Mouse (Mus musculus) kidney, embryonic 15.5 days (tissue): ENCODE data around the gene Ubtd1. TPM values are rescaled to one million over a fixed set of nuclear protein-coding genes. Genes with fewer than 3 reads are reported as not detected.

Source experiments
- ATAC-seq: fragments of 200-750 bp; cut with Nextera tagmentation; replicated peaks from 2 replicates; pipeline ENCODE4 v1.8.0; 2017; ENCODE audit warnings: moderate TSS enrichment; ENCODE audit not compliant: low FRiP score
- H3K27ac ChIP-seq: fragments of 300-500 bp; sonication (generic); 2 replicates; pipeline ENCODE4 v1.5.1; 2015; ENCODE audit warnings: mild to moderate bottlenecking, inconsistent platforms
- H3K27me3 ChIP-seq: fragments of 300-500 bp; sonication (generic); 2 replicates; pipeline ENCODE4 v1.6.1; 2015; ENCODE audit warnings: inconsistent platforms
- H3K36me3 ChIP-seq: fragments of 300-500 bp; sonication (generic); 2 replicates; pipeline ENCODE4 v1.6.1; 2015; ENCODE audit warnings: inconsistent platforms
- H3K4me1 ChIP-seq: fragments of 300-500 bp; sonication (generic); 2 replicates; pipeline ENCODE4 v1.6.1; 2015; ENCODE audit warnings: inconsistent platforms
- H3K4me2 ChIP-seq: fragments of 300-500 bp; sonication (generic); 2 replicates; pipeline ENCODE4 v1.6.1; 2015; ENCODE audit warnings: moderate library complexity, mild to moderate bottlenecking, inconsistent platforms
- H3K4me3 ChIP-seq: fragments of 300-500 bp; sonication (generic); replicated peaks from 2 replicates; pipeline ENCODE4 v1.5.1; 2015; ENCODE audit warnings: mild to moderate bottlenecking, inconsistent platforms
- H3K9ac ChIP-seq: fragments of 300-500 bp; sonication (generic); 2 replicates; pipeline ENCODE4 v1.6.1; 2015; ENCODE audit warnings: mild to moderate bottlenecking, inconsistent platforms
- H3K9me3 ChIP-seq: fragments of 300-500 bp; sonication (generic); replicated peaks from 2 replicates; pipeline ENCODE4 v1.6.1; 2016; ENCODE audit warnings: inconsistent platforms
- WGBS: fragments of 180-500 bp; shearing (Covaris S2); methylation state at CpG from one replicate; pipeline ENCODE4 v1.1.7; 2015; ENCODE audit warnings: mixed read lengths; 5-methylcytosine and 5-hydroxymethylcytosine counted together
- polyA plus RNA-seq: library from polyadenylated mRNA; unstranded; fragments of >200 nt; fragmentation: Nextera tagmentation; extraction: Ambion mirVana; gene quantifications from 2 replicates; pipeline ENCODE4 v1.2.1, GENCODE M21; 2015

The Ubtd1 gene
- polyA plus RNA-seq: 29.0 and 32.3 TPM in 2 replicates

GRCm38 (mm10) chr19:41981595-41981927, at the start of gene Ubtd1:
Gene Ubtd1 (plus strand): TSS chr19:41981763.
- Histone ChIP-seq H3K9ac (peak within 1 kb of the TSS; percentile 90), H3K9me3 (no peaks in the 10 kb centered on the region), H3K4me1 (peaks cover 26% of the 10 kb centered on the region), H3K27me3 (no peaks in the 10 kb centered on the region), H3K4me2 (peak within 1 kb of the TSS; percentile 74), H3K27ac (peak within 1 kb of the TSS; percentile 95), H3K36me3 (0 out of 2 replicates have a peak, but pooled peaks cover 5% of the 10 kb centered on the region), H3K4me3 (peak within 1 kb of the TSS; percentile 94)
- 0% methylated on average over 33 of the region's 33 CpGs for WGBS
- ATAC-seq: no peak

DNA sequence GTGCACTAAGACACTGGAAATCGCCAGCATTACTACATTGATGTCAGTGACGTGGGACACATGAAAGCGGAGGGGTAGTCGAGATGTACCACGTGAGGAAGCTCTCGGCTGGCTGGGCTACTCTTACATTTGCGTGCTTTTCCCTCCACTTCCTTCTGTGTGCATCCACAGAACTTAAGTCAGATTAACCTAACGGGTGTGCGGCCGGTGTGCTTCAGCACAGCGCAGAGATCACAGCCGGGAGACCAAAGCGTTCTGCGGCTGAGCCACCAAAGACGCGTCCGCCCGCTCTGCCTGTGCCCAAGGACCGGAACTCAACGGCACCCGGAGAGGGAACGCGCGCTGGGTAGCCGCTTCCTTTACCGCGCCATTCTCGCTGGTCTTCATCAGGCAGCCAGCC, 48.9 kb upstream of the Ubtd1 start:
- WGBS: under 1% methylated on average over 28 of the region's 28 CpGs
- H3K36me3 ChIP-seq: peaks cover 50% of the 10 kb centered on the region
- no peaks in the 10 kb centered on the region for H3K27me3 ChIP-seq
- peak; percentile 8; the same call in 1 of the 2 replicates for ATAC-seq
- H3K4me2 ChIP-seq: peak overlapping the region; percentile 77
- H3K9ac ChIP-seq: peak overlapping the region; percentile 78
- H3K4me3 ChIP-seq: peak overlapping the region; percentile 89
- peaks cover 21% of the 10 kb centered on the region for H3K4me1 ChIP-seq
- H3K9me3 ChIP-seq: no peaks in the 10 kb centered on the region
- 0 out of 2 replicates have a peak overlapping the region, but pooled peaks have one; percentile 2 for H3K27ac ChIP-seq

GRCm38 (mm10) chr19:41933179-41934086, 48.1 kb upstream of the Ubtd1 start, which contains the start of the genes Exosc1 and Zdhhc16:
Gene Exosc1 (minus strand): TSS chr19:41933423.
Gene Zdhhc16 (plus strand): TSS chr19:41933480.
- WGBS: 0% methylated on average over 47 of the region's 47 CpGs
- ATAC-seq: peak; percentile 100
- peak within 1 kb of the TSS; percentile 77 for H3K4me2 ChIP-seq
- peak within 1 kb of the TSS; percentile 29 for H3K27ac ChIP-seq
- peaks cover 21% of the 10 kb centered on the region for H3K4me1 ChIP-seq
- peak within 1 kb of the TSS; percentile 78 for H3K9ac ChIP-seq
- peaks cover 50% of the 10 kb centered on the region for H3K36me3 ChIP-seq
- H3K4me3 ChIP-seq: peak within 1 kb of the TSS; percentile 89
- H3K27me3 ChIP-seq: no peaks in the 10 kb centered on the region
- H3K9me3 ChIP-seq: no peaks in the 10 kb centered on the region

DNA sequence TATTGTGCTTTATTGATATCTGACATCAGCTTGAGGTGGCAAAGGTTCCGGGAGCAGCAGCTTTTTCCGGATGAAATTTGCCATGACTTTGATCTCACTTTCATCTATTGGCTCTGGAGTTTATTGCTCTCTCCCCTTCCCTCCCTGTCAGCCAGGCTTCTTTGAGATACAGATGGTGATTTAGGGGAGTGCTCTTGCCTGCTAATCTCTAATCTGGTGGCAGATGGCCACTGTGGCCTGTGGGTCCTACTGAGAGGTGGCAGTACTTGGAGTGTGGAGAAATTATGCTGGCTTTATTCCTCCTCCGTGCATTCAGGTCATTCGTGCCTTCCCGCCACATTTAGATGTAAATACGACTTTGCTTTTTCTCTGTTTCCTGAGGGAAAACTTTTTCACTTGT, 47.4 kb upstream of the Ubtd1 start:
- no peak for ATAC-seq
- H3K9ac ChIP-seq: peak overlapping the region; percentile 78
- peaks cover 49% of the 10 kb centered on the region for H3K36me3 ChIP-seq
- H3K9me3 ChIP-seq: no peaks in the 10 kb centered on the region
- 16% methylated on average over 6 of the region's 6 CpGs for WGBS
- peaks cover 21% of the 10 kb centered on the region for H3K4me1 ChIP-seq
- H3K4me2 ChIP-seq: peak overlapping the region; percentile 77
- H3K27me3 ChIP-seq: no peaks in the 10 kb centered on the region
- H3K27ac ChIP-seq: no peak overlapping the region; the same call in 1 of the 2 replicates
- peak overlapping the region; percentile 89 for H3K4me3 ChIP-seq

DNA sequence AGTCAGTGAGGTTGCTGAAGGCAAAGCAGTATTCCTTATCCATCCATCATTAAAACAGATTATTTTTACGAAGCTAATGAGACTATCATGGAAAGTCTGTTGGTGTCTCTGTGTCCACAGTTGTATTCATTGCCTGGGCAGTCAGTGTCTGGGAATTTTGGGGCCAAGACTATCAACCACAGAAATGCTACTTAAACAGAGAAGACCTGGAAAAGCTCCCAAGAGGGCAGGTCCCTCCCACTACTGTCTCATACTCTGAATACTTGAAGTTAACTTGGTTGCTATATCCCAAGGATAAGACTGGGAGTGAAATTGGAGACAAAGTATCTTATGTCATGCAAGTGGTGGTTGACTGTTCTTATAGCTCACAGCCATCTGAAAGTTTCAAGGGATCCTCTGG, 45.6 kb upstream of the Ubtd1 start:
- Histone ChIP-seq H3K27ac (no peak overlapping the region), H3K36me3 (peaks cover 54% of the 10 kb centered on the region), H3K27me3 (no peaks in the 10 kb centered on the region), H3K4me1 (peaks cover 21% of the 10 kb centered on the region), H3K9me3 (no peaks in the 10 kb centered on the region), H3K9ac (no peak overlapping the region), H3K4me2 (no peak overlapping the region), H3K4me3 (no peak overlapping the region)
- no peak for ATAC-seq
- WGBS: 90% methylated on average over 1 of the region's 1 CpGs

DNA sequence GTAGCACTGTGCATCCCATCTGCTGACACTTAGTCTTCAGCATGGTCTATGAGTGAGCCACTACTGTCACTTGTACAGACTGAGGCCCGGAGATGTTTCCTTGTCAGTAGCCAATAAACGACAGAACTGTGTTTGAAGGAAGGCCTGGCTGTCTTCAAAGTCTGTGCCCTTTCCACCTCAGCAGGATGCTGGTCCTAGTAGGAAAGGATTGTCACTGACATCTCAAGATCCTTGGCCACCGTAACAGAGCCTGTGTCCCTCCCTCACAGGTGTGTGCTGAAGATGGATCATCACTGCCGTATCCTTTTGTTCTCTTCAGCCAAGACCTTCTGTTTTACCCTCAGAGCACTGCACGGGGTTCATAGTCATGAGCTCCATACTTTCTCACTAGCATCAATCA, 43.0 kb upstream of the Ubtd1 start:
- Histone ChIP-seq H3K4me1 (peaks cover 12% of the 10 kb centered on the region), H3K9me3 (no peaks in the 10 kb centered on the region), H3K27me3 (no peaks in the 10 kb centered on the region), H3K4me2 (no peak overlapping the region), H3K27ac (no peak overlapping the region), H3K36me3 (peaks cover 75% of the 10 kb centered on the region), H3K4me3 (no peak overlapping the region), H3K9ac (no peak overlapping the region)
- WGBS: 90% methylated on average over 5 of the region's 5 CpGs
- ATAC-seq: no peak

DNA sequence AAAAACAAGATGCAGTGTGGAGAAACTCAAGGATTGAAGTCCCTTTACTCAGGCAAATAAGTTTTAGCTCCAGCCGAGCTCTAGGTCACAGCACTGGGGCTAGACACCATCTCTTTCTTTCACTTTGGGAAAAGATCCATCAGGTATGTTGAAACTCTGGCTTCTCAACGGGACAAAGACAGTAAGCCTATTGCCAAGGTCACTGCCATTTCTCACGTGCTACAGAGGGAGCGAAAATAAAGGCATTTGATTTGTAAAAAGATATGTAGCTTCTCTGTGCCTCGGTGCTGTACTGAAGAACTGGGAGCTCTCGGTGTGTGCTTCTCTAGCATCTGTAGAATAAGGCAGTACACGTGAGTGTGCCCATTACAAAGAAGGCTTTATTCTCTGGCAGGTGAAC, 37.7 kb upstream of the Ubtd1 start:
- H3K9me3 ChIP-seq: no peaks in the 10 kb centered on the region
- no peak overlapping the region for H3K27ac ChIP-seq
- H3K27me3 ChIP-seq: no peaks in the 10 kb centered on the region
- H3K4me3 ChIP-seq: no peak overlapping the region
- peaks cover 98% of the 10 kb centered on the region for H3K36me3 ChIP-seq
- ATAC-seq: no peak
- H3K9ac ChIP-seq: no peak overlapping the region
- no peaks in the 10 kb centered on the region for H3K4me1 ChIP-seq
- WGBS: 88% methylated on average over 7 of the region's 7 CpGs
- H3K4me2 ChIP-seq: no peak overlapping the region

- H3K27ac ChIP-seq: no peak overlapping the region
- ATAC-seq: no peak
- no peak overlapping the region for H3K9ac ChIP-seq
- H3K9me3 ChIP-seq: no peaks in the 10 kb centered on the region
- no peaks in the 10 kb centered on the region for H3K4me1 ChIP-seq
- 76% methylated on average over 4 of the region's 4 CpGs for WGBS
- H3K4me3 ChIP-seq: no peak overlapping the region
- peaks cover 100% of the 10 kb centered on the region for H3K36me3 ChIP-seq
- H3K4me2 ChIP-seq: no peak overlapping the region
- no peaks in the 10 kb centered on the region for H3K27me3 ChIP-seq
Observed at GRCm38 (mm10) chr19:41952287-41952686, 29.3 kb upstream of the Ubtd1 start.

DNA sequence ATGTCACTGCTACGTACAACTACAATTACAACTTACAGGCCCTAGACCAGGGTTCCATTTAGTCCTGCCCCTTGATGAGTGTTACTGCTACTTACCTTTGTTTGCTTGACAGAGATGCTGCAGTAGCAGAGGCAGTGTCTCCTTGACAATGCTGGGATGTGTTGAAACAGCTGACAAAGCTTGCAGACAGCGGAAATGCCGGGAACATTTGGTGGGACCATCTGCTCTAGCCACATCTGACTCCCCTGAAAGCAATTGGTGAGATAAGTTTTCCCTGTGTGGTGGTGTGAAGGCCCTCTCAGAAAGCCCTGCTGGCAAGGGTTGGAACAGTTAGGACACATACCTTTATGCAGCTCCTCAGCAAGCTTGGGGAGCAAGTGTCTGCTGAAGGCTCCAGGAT, 28.0 kb upstream of the Ubtd1 start:
- 86% methylated on average over 3 of the region's 3 CpGs for WGBS
- Histone ChIP-seq H3K27ac (no peak overlapping the region), H3K36me3 (peaks cover 100% of the 10 kb centered on the region), H3K9ac (no peak overlapping the region), H3K4me1 (no peaks in the 10 kb centered on the region), H3K9me3 (no peaks in the 10 kb centered on the region), H3K27me3 (no peaks in the 10 kb centered on the region), H3K4me3 (no peak overlapping the region), H3K4me2 (no peak overlapping the region)
- no peak for ATAC-seq

- Histone ChIP-seq H3K27me3 (no peaks in the 10 kb centered on the region), H3K9ac (no peak overlapping the region), H3K9me3 (no peaks in the 10 kb centered on the region), H3K4me3 (no peak overlapping the region), H3K4me2 (no peak overlapping the region), H3K27ac (0 out of 2 replicates have a peak overlapping the region, but pooled peaks have one; percentile 9), H3K4me1 (no peaks in the 10 kb centered on the region), H3K36me3 (peaks cover 53% of the 10 kb centered on the region)
- 95% methylated on average over 7 of the region's 7 CpGs for WGBS
- no peak for ATAC-seq
Observed at GRCm38 (mm10) chr19:41969618-41970017, 11.9 kb upstream of the Ubtd1 start.

- no peaks in the 10 kb centered on the region for H3K9me3 ChIP-seq
- peaks cover 10% of the 10 kb centered on the region for H3K36me3 ChIP-seq
- H3K4me3 ChIP-seq: no peak overlapping the region
- no peaks in the 10 kb centered on the region for H3K4me1 ChIP-seq
- no peak for ATAC-seq
- H3K27ac ChIP-seq: no peak overlapping the region
- no peaks in the 10 kb centered on the region for H3K27me3 ChIP-seq
- 61% methylated on average over 13 of the region's 13 CpGs for WGBS
- H3K9ac ChIP-seq: no peak overlapping the region
- no peak overlapping the region for H3K4me2 ChIP-seq
Observed at GRCm38 (mm10) chr19:41973891-41974794, 7.4 kb upstream of the Ubtd1 start.

DNA sequence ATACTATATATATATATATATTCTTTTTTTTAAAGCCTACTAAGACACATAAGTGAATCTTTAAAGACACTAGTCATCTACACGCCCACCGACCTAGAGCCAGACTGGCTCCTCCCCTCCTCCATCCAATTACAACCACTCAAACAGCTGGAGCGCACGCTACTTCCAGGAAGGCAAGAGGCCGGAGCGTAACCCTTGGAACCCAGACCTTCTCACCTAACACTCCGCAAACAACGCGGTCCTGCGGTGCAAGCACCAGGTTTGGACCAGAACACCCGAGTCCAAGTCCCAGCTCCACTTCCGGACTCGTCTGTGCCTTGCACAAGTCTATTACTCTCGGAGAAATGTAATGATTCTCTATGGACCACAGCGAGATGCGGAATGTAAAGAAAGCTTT, 1.1 kb upstream of the Ubtd1 start:
- H3K27ac ChIP-seq: peak overlapping the region; percentile 95
- peak overlapping the region; percentile 94 for H3K4me3 ChIP-seq
- no peaks in the 10 kb centered on the region for H3K36me3 ChIP-seq
- H3K4me2 ChIP-seq: peak overlapping the region; percentile 74
- under 1% methylated on average over 16 of the region's 16 CpGs for WGBS
- peaks cover 26% of the 10 kb centered on the region for H3K4me1 ChIP-seq
- no peaks in the 10 kb centered on the region for H3K9me3 ChIP-seq
- peak; percentile 6; the same call in 1 of the 2 replicates for ATAC-seq
- no peaks in the 10 kb centered on the region for H3K27me3 ChIP-seq
- peak overlapping the region; percentile 90 for H3K9ac ChIP-seq
